Mouse (Mus musculus) midbrain, embryonic 16.5 days (tissue): ENCODE results near the gene Gm4297. TPM values are rescaled to one million over a fixed set of nuclear protein-coding genes. Genes with fewer than 3 reads are reported as not detected.
"Not testable (repeated sequence)": the region's sequence is repeated elsewhere in the genome, so short reads cannot be mapped to it uniquely, and the experiment has no call there.

Source experiments
- ATAC-seq: fragments of 200-750 bp; cut with Nextera tagmentation; 2 replicates; pipeline ENCODE4 v1.8.0; 2017; ENCODE audit warnings: moderate TSS enrichment
- H3K27ac ChIP-seq: fragments of 300-500 bp; sonication (generic); 2 replicates; pipeline ENCODE4 v1.5.1; 2014; ENCODE audit warnings: mild to moderate bottlenecking, low read length, mixed read lengths
- H3K27me3 ChIP-seq: fragments of 300-500 bp; sonication (generic); 2 replicates; pipeline ENCODE4 v1.6.1; 2014; ENCODE audit warnings: low read depth, low read length, mixed read lengths; ENCODE audit not compliant: control insufficient read depth, insufficient read depth
- H3K36me3 ChIP-seq: fragments of 300-500 bp; sonication (generic); 2 replicates; pipeline ENCODE4 v1.6.1; 2014; ENCODE audit warnings: mild to moderate bottlenecking, low read length, moderate library complexity, mixed read lengths; ENCODE audit not compliant: control insufficient read depth, insufficient read depth
- H3K4me1 ChIP-seq: fragments of 300-500 bp; sonication (generic); 2 replicates; pipeline ENCODE4 v1.6.1; 2014; ENCODE audit warnings: mild to moderate bottlenecking, low read length, mixed read lengths; ENCODE audit not compliant: control insufficient read depth, insufficient read depth
- H3K4me2 ChIP-seq: fragments of 300-500 bp; sonication (generic); 2 replicates; pipeline ENCODE4 v1.6.1; 2014; ENCODE audit warnings: mild to moderate bottlenecking, low read length, mixed read lengths
- H3K4me3 ChIP-seq: fragments of 300-500 bp; sonication (generic); 2 replicates; pipeline ENCODE4 v1.5.1; 2014; ENCODE audit warnings: low read depth, mild to moderate bottlenecking, low read length, moderate library complexity, mixed read lengths
- H3K9ac ChIP-seq: fragments of 300-500 bp; sonication (generic); 2 replicates; pipeline ENCODE4 v1.6.1; 2014; ENCODE audit warnings: low read depth, low read length, mixed read lengths
- H3K9me3 ChIP-seq: fragments of 300-500 bp; sonication (generic); replicated peaks from 2 replicates; pipeline ENCODE4 v1.6.1; 2014; ENCODE audit warnings: mild to moderate bottlenecking, low read length, mixed read lengths; ENCODE audit not compliant: control insufficient read depth, poor library complexity, severe bottlenecking
- WGBS: fragments of 180-500 bp; shearing (Covaris S2); extraction: QIAGEN DNeasy Blood & Tissue Kit; methylation state at CpG from one replicate; pipeline ENCODE4 v1.1.7; 2014; 5-methylcytosine and 5-hydroxymethylcytosine counted together
- microRNA-seq: library from miRNA; unstranded; fragments of <30 nt; microRNA quantifications from one replicate; pipeline ENCODE4, GENCODE M21; 2017
- polyA plus RNA-seq: library from polyadenylated mRNA; unstranded; fragments of >200 nt; fragmentation: Nextera tagmentation; extraction: Ambion mirVana; gene quantifications from 2 replicates; pipeline ENCODE4 v1.2.1, GENCODE M21; 2015

Gm4297 gene
- polyA plus RNA-seq: not detected in 2 replicates

DNA sequence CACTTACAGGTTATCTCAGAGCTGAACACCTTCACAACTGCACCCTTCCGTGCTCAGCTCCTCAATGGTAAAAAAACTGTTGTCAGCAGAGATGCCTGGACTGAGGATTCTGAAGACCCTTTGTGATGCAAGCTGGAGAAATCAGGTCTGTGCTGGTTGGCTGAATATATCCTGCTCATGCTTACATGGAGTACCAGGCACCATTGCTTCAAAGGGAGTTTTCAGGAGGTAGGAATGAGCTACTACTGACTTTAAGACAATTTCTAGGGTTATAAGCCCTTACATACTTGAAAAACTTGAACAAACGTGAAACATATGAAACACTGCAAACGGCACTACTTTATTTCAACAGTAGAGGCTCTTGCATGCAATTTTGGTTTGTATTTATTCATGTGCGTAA is at the start of gene Gm4297:
Gene Gm4297, minus strand, starts transcription at position 101 of the 400 bp plus-strand sequence.
- not testable (repeated sequence) for H3K27ac ChIP-seq, H3K36me3 ChIP-seq, ATAC-seq, H3K4me3 ChIP-seq, H3K4me1 ChIP-seq, H3K9ac ChIP-seq, H3K27me3 ChIP-seq, H3K9me3 ChIP-seq, H3K4me2 ChIP-seq
- WGBS: 89% methylated on average over 4 of the region's 4 CpGs

Small RNAs within 50 kb of the gene (microRNA-seq; reads per million reads assigned to microRNA genes)
- gene Gm27839 (not detected), gene Gm27910 (not detected)

Other genes starting within 250 kb of the Gm4297 start
- not detected in 2 replicates for gene Gm5934, start 74.1 kb downstream of the Gm4297 start, polyA plus RNA-seq
- gene Gm5935, start 200.3 kb upstream of the Gm4297 start, polyA plus RNA-seq: not detected in 2 replicates